Mouse (Mus musculus): ENCODE measurements around the gene Sspo. TPM values are rescaled to one million over a fixed set of nuclear protein-coding genes. Genes with fewer than 3 reads are reported as not detected.
A peak's percentile ranks its signal among the peaks of the same experiment; 100 is the strongest.

Sspo gene
- polyA plus RNA-seq, 1 experiment from 2014 or later, result 0.54 TPM

- H3K4me3 ChIP-seq (ENCODE audit: low read depth, low read length), result peak overlapping the region; percentile 21
- peak; percentile 52 for ATAC-seq (replicated peaks; ENCODE audit: insufficient number of reproducible peaks, low FRiP score, low TSS enrichment)
- peaks cover 13% of the 10 kb centered on the region for H3K27me3 ChIP-seq (ENCODE audit: control insufficient read depth, insufficient read depth, low read length)
- no peaks in the 10 kb centered on the region for H3K9me3 ChIP-seq (replicated peaks; ENCODE audit: control insufficient read depth, low read length)
- H3K4me1 ChIP-seq (ENCODE audit: control insufficient read depth, insufficient read depth, low read length), result peaks cover 14% of the 10 kb centered on the region
- H3K9ac ChIP-seq (ENCODE audit: low read depth, low read length), result peak overlapping the region; percentile 64
- H3K4me2 ChIP-seq, result peak overlapping the region; percentile 63
- H3K36me3 ChIP-seq (ENCODE audit: control insufficient read depth, insufficient read depth, low read length), result no peaks in the 10 kb centered on the region
- WGBS (ENCODE audit: insufficient replicate concordance), result 11% methylated on average over 16 of the region's 25 CpGs
- H3K27ac ChIP-seq (ENCODE audit: low read depth, low read length), result peak overlapping the region; percentile 46; the same call in 1 of the 2 replicates
Measured at GRCm38 (mm10) chr6:48487747-48488725, 40.0 kb downstream of the Sspo start.

GRCm38 (mm10) chr6:48489741-48490140, 41.7 kb downstream of the Sspo start:
- no peak for ATAC-seq (replicated peaks; ENCODE audit: insufficient number of reproducible peaks, low FRiP score, low TSS enrichment)
- H3K9me3 ChIP-seq (replicated peaks; ENCODE audit: control insufficient read depth, low read length), result no peaks in the 10 kb centered on the region
- peaks cover 10% of the 10 kb centered on the region for H3K27me3 ChIP-seq (ENCODE audit: control insufficient read depth, insufficient read depth, low read length)
- no peak overlapping the region for H3K4me2 ChIP-seq
- no peak overlapping the region for H3K27ac ChIP-seq (ENCODE audit: low read depth, low read length)
- H3K4me1 ChIP-seq (ENCODE audit: control insufficient read depth, insufficient read depth, low read length), result peaks cover 14% of the 10 kb centered on the region
- no peak overlapping the region for H3K4me3 ChIP-seq (ENCODE audit: low read depth, low read length)
- WGBS (ENCODE audit: insufficient replicate concordance), result 88% methylated on average over 3 of the region's 3 CpGs
- no peaks in the 10 kb centered on the region for H3K36me3 ChIP-seq (ENCODE audit: control insufficient read depth, insufficient read depth, low read length)
- H3K9ac ChIP-seq (ENCODE audit: low read depth, low read length), result no peak overlapping the region

DNA sequence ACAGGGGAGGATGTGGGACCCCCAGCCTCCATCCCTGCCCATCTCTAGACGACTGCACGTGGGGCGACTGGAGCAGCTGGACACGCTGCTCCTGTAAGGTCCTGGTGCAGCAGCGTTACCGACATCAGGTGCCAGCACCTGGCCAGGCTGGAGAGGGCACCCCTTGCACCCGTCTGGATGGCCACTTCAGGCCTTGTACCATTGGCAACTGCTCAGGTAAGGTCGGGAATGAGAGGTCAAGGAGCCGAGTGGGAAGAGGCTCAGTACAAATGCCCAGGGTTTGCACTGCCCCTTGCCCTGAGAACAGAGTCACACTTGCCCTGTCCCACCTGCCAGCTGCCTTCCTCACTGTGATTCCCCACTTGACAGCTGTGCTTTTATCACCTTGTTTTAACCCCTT, 43.3 kb downstream of the Sspo start:
- H3K4me2 ChIP-seq, result no peak overlapping the region
- H3K9me3 ChIP-seq (replicated peaks; ENCODE audit: control insufficient read depth, low read length), result no peaks in the 10 kb centered on the region
- WGBS (ENCODE audit: insufficient replicate concordance), result 53% methylated on average over 9 of the region's 9 CpGs
- H3K4me1 ChIP-seq (ENCODE audit: control insufficient read depth, insufficient read depth, low read length), result peaks cover 14% of the 10 kb centered on the region
- no peak overlapping the region for H3K4me3 ChIP-seq (ENCODE audit: low read depth, low read length)
- H3K27ac ChIP-seq (ENCODE audit: low read depth, low read length), result no peak overlapping the region
- no peak overlapping the region for H3K9ac ChIP-seq (ENCODE audit: low read depth, low read length)
- peaks cover 6% of the 10 kb centered on the region; the same call in 1 of the 2 replicates for H3K27me3 ChIP-seq (ENCODE audit: control insufficient read depth, insufficient read depth, low read length)
- no peaks in the 10 kb centered on the region for H3K36me3 ChIP-seq (ENCODE audit: control insufficient read depth, insufficient read depth, low read length)
- no peak for ATAC-seq (replicated peaks; ENCODE audit: insufficient number of reproducible peaks, low FRiP score, low TSS enrichment)

DNA sequence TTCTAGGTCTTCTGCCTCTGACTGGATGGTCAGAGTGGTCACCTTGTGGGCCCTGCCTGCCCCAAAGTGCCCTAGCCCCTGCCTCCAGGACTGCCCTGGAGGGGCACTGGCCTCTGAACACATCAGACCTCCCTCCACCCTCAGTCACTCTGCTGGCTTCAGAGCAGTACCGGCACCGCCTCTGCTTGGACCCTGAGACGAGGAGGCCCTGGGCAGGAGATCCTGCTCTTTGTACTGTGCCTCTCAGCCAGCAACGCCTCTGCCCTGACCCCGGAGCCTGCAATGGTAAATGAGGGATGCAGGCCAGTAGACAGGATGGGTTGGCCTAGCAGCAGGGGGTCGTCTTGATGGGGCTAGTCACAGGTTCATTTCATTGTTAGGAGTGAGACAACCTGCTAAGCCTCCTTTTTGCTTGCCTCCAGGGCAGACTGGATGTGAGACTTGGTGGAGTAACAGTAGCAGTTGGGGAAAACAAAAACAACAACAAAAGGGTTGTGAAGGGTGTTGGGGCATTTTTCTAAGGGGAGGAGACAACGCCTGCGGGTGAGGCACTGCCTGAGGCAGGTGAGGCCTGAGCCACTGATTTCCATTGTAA, 45.2 kb downstream of the Sspo start:
- Histone ChIP-seq H3K27me3 (ENCODE audit: control insufficient read depth, insufficient read depth, low read length) (peaks cover 6% of the 10 kb centered on the region; the same call in 1 of the 2 replicates), H3K4me2 (no peak overlapping the region), H3K27ac (ENCODE audit: low read depth, low read length) (no peak overlapping the region), H3K9ac (ENCODE audit: low read depth, low read length) (no peak overlapping the region), H3K9me3 (replicated peaks; ENCODE audit: control insufficient read depth, low read length) (no peaks in the 10 kb centered on the region), H3K4me3 (ENCODE audit: low read depth, low read length) (no peak overlapping the region), H3K36me3 (ENCODE audit: control insufficient read depth, insufficient read depth, low read length) (no peaks in the 10 kb centered on the region), H3K4me1 (ENCODE audit: control insufficient read depth, insufficient read depth, low read length) (peaks cover 5% of the 10 kb centered on the region; the same call in 1 of the 2 replicates)
- 30% methylated on average over 8 of the region's 8 CpGs for WGBS (ENCODE audit: insufficient replicate concordance)
- ATAC-seq (replicated peaks; ENCODE audit: insufficient number of reproducible peaks, low FRiP score, low TSS enrichment), result no peak

- no peak overlapping the region for H3K27ac ChIP-seq (ENCODE audit: low read depth, low read length)
- peaks cover 3% of the 10 kb centered on the region; the same call in 1 of the 2 replicates for H3K27me3 ChIP-seq (ENCODE audit: control insufficient read depth, insufficient read depth, low read length)
- H3K4me3 ChIP-seq (ENCODE audit: low read depth, low read length), result no peak overlapping the region
- no peak overlapping the region for H3K9ac ChIP-seq (ENCODE audit: low read depth, low read length)
- no peaks in the 10 kb centered on the region for H3K36me3 ChIP-seq (ENCODE audit: control insufficient read depth, insufficient read depth, low read length)
- no peaks in the 10 kb centered on the region for H3K9me3 ChIP-seq (replicated peaks; ENCODE audit: control insufficient read depth, low read length)
- whole genome bisulfite sequencing (ENCODE audit: insufficient replicate concordance), result 80% methylated on average over 4 of the region's 4 CpGs
- no peak for ATAC-seq (replicated peaks; ENCODE audit: insufficient number of reproducible peaks, low FRiP score, low TSS enrichment)
- H3K4me1 ChIP-seq (ENCODE audit: control insufficient read depth, insufficient read depth, low read length), result no peaks in the 10 kb centered on the region
- H3K4me2 ChIP-seq, result no peak overlapping the region
Measured at GRCm38 (mm10) chr6:48497521-48497920, 49.5 kb downstream of the Sspo start.

DNA sequence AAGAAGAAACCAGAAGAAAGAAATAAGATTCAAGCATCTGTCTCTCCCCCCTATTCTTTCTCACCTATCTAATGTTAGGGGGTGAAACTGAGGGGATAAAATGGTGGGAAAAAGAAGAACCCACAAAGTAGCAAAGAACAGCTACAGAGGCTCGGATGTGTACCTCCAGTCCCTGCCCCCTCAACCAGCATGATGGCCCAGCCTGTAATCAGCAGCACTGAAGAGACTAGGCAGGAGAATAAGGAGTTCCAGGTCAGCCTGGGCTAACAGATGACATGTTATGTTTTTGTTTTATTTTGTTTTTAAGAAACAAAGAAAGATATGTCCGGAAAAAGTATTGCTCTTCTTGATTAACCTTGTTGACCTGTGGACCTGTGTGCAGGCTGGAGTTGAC, 55.8 kb downstream of the Sspo start:
- no peaks in the 10 kb centered on the region; the same call in 1 of the 2 replicates for H3K36me3 ChIP-seq (ENCODE audit: control insufficient read depth, insufficient read depth, low read length)
- no peaks in the 10 kb centered on the region for H3K27me3 ChIP-seq (ENCODE audit: control insufficient read depth, insufficient read depth, low read length)
- H3K27ac ChIP-seq (ENCODE audit: low read depth, low read length), result no peak overlapping the region
- peak; percentile 21; the same call in 1 of the 2 replicates for ATAC-seq (replicated peaks; ENCODE audit: insufficient number of reproducible peaks, low FRiP score, low TSS enrichment)
- no peak overlapping the region for H3K9ac ChIP-seq (ENCODE audit: low read depth, low read length)
- peak overlapping the region; percentile 71 for H3K4me2 ChIP-seq
- H3K4me1 ChIP-seq (ENCODE audit: control insufficient read depth, insufficient read depth, low read length), result peaks cover 5% of the 10 kb centered on the region; the same call in 1 of the 2 replicates
- H3K9me3 ChIP-seq (replicated peaks; ENCODE audit: control insufficient read depth, low read length), result no peaks in the 10 kb centered on the region
- H3K4me3 ChIP-seq (ENCODE audit: low read depth, low read length), result peak overlapping the region; percentile 72
- WGBS (ENCODE audit: insufficient replicate concordance), result 7% methylated on average over 2 of the region's 2 CpGs

DNA sequence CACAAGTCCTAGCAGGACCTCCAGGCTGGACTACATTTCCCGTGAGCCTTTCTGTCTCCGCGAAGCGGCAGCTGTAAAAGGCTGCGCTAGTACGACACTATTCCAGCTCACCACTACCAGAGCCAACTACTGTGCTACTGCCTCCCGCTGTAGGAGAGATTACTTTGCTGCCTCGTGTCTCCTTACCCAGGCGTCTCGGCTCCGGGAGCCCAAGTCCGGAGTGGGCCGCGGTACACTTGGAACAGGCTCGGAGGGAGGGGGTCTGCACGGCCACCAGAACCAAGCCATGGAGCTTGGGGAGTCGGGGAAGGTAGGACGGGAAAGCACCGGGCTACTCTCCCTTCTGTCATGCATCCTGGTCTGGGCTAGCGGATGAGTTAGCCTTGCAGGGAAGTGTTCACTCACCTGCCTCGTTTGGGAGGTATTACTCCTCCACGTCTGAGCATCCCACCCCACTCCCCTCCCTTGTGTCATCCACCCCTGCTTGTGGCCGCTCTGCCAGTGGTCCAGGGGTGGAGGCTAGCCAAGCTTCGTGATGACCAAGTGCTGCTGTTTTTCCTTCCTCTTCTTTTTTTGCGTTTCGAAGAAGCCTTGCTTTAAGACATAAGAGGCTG, 56.3 kb downstream of the Sspo start:
- Histone ChIP-seq H3K36me3 (ENCODE audit: control insufficient read depth, insufficient read depth, low read length) (peaks cover 2% of the 10 kb centered on the region; the same call in 1 of the 2 replicates), H3K9me3 (replicated peaks; ENCODE audit: control insufficient read depth, low read length) (no peaks in the 10 kb centered on the region), H3K27ac (ENCODE audit: low read depth, low read length) (peak overlapping the region; percentile 46; the same call in 1 of the 2 replicates), H3K4me3 (ENCODE audit: low read depth, low read length) (peak overlapping the region; percentile 72), H3K4me2 (peak overlapping the region; percentile 71), H3K9ac (ENCODE audit: low read depth, low read length) (peak overlapping the region; percentile 83), H3K4me1 (ENCODE audit: control insufficient read depth, insufficient read depth, low read length) (peaks cover 5% of the 10 kb centered on the region; the same call in 1 of the 2 replicates), H3K27me3 (ENCODE audit: control insufficient read depth, insufficient read depth, low read length) (no peaks in the 10 kb centered on the region)
- whole genome bisulfite sequencing (ENCODE audit: insufficient replicate concordance), result under 1% methylated on average over 26 of the region's 26 CpGs
- peak; percentile 89 for ATAC-seq (replicated peaks; ENCODE audit: insufficient number of reproducible peaks, low FRiP score, low TSS enrichment)

DNA sequence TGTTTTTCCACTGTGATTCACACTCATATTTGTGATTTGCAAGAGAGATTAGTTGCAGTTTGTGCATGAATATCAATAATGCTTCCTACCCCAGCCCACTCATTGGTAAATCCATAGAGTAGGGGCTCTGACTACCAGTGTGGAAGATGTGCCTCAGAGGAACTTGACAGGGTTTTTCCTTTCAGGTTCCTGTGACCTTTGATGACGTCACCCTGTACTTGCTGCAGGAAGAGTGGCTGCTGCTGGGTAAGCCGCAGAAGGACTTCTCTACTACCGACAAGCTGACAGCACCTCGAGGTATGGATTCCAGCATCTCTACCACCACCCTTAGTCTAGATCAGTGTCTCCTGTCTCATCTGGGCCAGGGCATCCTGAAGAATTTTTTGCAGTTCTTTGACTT, 60.1 kb downstream of the Sspo start:
- H3K36me3 ChIP-seq (ENCODE audit: control insufficient read depth, insufficient read depth, low read length), result peaks cover 6% of the 10 kb centered on the region
- peaks cover 5% of the 10 kb centered on the region; the same call in 1 of the 2 replicates for H3K4me1 ChIP-seq (ENCODE audit: control insufficient read depth, insufficient read depth, low read length)
- no peak for ATAC-seq (replicated peaks; ENCODE audit: insufficient number of reproducible peaks, low FRiP score, low TSS enrichment)
- H3K4me3 ChIP-seq (ENCODE audit: low read depth, low read length), result no peak overlapping the region
- H3K9ac ChIP-seq (ENCODE audit: low read depth, low read length), result no peak overlapping the region
- H3K9me3 ChIP-seq (replicated peaks; ENCODE audit: control insufficient read depth, low read length), result no peaks in the 10 kb centered on the region
- WGBS (ENCODE audit: insufficient replicate concordance), result 59% methylated on average over 4 of the region's 4 CpGs
- H3K4me2 ChIP-seq, result no peak overlapping the region
- no peaks in the 10 kb centered on the region for H3K27me3 ChIP-seq (ENCODE audit: control insufficient read depth, insufficient read depth, low read length)
- no peak overlapping the region for H3K27ac ChIP-seq (ENCODE audit: low read depth, low read length)
